Mouse (Mus musculus): Measurements from ENCODE around the gene Lap3. TPM values are rescaled to one million over a fixed set of nuclear protein-coding genes. Genes with fewer than 3 reads are reported as not detected.
A peak's percentile ranks its signal among the peaks of the same experiment; 100 is the strongest.

Gene Lap3
- polyA plus RNA-seq, 1 experiment from 2014 or later = 85.8 TPM

DNA sequence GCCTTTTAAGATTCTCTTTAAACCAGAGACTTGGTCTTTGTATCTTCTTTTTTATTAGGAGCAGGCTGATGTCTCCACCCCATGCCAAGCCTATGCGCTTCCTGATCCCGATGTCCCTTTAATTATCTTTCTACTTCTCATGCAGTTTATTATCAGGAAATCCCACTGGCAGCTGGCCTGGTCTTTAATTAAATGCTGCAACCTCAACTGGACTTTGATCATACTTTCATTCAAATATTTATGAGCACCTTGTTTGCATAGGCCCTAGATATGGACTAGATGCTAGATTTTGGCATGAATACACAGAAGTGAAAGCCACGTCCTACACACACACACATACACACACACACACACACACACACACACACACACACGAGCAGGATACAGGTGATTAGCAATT lies 1.4 kb upstream of the Lap3 start:
- H3K4me1 ChIP-seq (ENCODE audit: control insufficient read depth, insufficient read depth, low read length) = peaks cover 7% of the 10 kb centered on the region
- H3K36me3 ChIP-seq (ENCODE audit: control insufficient read depth, insufficient read depth, low read length) = no peaks in the 10 kb centered on the region
- H3K9me3 ChIP-seq (ENCODE audit: control insufficient read depth, low read length) = no peaks in the 10 kb centered on the region
- 67% methylated on average over 4 of the region's 4 CpGs for WGBS
- no peak overlapping the region for H3K4me2 ChIP-seq
- no peak for DNase-seq (ENCODE audit: low spot score, missing footprints)
- H3K27me3 ChIP-seq (ENCODE audit: control insufficient read depth, insufficient read depth, low read length) = no peaks in the 10 kb centered on the region
- H3K9ac ChIP-seq (ENCODE audit: low read length) = no peak overlapping the region
- no peak for ATAC-seq (ENCODE audit: low FRiP score)
- H3K4me3 ChIP-seq (ENCODE audit: low read depth, low read length) = no peak overlapping the region
- no peak overlapping the region for H3K27ac ChIP-seq (ENCODE audit: low read depth, low read length)

DNA sequence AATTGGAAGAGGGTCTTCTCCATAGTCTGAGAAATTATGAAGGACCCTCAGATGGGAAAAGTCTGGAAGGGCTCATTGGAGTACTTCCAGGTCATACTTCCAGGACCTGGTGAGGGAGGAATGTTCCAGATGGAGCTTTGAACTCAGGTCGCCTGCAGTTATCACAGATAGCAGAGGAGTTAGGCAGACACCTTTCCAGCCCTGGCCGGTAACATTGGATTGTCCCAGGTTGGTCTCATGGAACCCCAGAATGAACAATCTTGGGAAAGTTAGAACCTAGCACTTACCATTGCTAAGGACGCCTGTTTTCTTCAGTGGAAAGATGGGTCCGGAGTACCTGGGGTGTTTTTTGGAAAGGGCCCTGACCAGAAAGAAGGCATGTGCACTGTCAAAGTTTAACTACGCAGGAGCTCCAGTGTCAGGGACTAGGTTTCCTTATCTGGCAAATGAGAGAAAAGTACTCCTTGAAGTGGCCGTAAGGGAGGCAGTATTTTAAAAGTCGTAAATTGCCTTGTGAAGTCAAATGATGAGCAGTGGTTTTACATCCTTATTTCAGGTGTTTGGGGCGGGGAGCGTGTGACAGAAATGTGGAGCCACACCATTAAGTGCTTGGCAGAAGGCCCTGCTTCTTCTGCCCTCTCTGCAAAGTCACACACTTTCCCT lies 1.1 kb downstream of the Lap3 start:
- ATAC-seq (ENCODE audit: low FRiP score) (no peak), DNase-seq (ENCODE audit: low spot score, missing footprints) (no peak)
- Histone ChIP-seq H3K9me3 (ENCODE audit: control insufficient read depth, low read length) (no peaks in the 10 kb centered on the region), H3K4me2 (peak overlapping the region; percentile 82), H3K27me3 (ENCODE audit: control insufficient read depth, insufficient read depth, low read length) (no peaks in the 10 kb centered on the region), H3K36me3 (ENCODE audit: control insufficient read depth, insufficient read depth, low read length) (peaks cover 6% of the 10 kb centered on the region; the same call in 1 of the 2 replicates), H3K27ac (ENCODE audit: low read depth, low read length) (no peak overlapping the region), H3K4me1 (ENCODE audit: control insufficient read depth, insufficient read depth, low read length) (peaks cover 7% of the 10 kb centered on the region), H3K4me3 (ENCODE audit: low read depth, low read length) (peak overlapping the region; percentile 48), H3K9ac (ENCODE audit: low read length) (peak overlapping the region; percentile 73)
- 68% methylated on average over 9 of the region's 9 CpGs for WGBS

GRCm38 (mm10) chr5:45495429-45495975 lies 2.3 kb downstream of the Lap3 start:
- Histone ChIP-seq H3K27me3 (ENCODE audit: control insufficient read depth, insufficient read depth, low read length) (no peaks in the 10 kb centered on the region), H3K9me3 (ENCODE audit: control insufficient read depth, low read length) (no peaks in the 10 kb centered on the region), H3K27ac (ENCODE audit: low read depth, low read length) (no peak overlapping the region), H3K4me3 (ENCODE audit: low read depth, low read length) (no peak overlapping the region), H3K9ac (ENCODE audit: low read length) (no peak overlapping the region), H3K4me2 (no peak overlapping the region), H3K36me3 (ENCODE audit: control insufficient read depth, insufficient read depth, low read length) (peaks cover 8% of the 10 kb centered on the region; the same call in 1 of the 2 replicates), H3K4me1 (ENCODE audit: control insufficient read depth, insufficient read depth, low read length) (peaks cover 7% of the 10 kb centered on the region)
- DNase-seq (ENCODE audit: low spot score, missing footprints) (no peak), ATAC-seq (ENCODE audit: low FRiP score) (no peak)
- 79% methylated on average over 3 of the region's 3 CpGs for WGBS

DNA sequence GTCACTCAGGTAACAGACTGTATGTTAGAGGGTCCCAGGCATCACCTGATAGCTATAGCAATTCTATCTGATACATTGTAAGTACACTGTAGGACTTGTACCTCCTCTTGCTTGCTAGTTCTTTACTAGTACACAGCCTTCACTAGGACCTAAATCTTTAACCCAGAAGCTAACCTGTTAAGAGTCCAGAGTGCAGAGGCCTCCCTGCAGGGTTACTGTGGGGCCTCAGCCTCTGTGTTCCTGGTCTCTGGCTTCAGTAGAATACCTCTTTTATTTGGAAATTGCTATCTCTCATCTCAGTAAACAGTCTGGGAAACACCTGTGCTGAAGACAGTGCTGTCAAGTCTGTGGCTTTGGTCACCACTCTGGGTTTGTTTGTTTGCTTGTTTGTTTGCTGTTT lies 2.9 kb downstream of the Lap3 start:
- Histone ChIP-seq H3K4me3 (ENCODE audit: low read depth, low read length) (no peak overlapping the region), H3K9me3 (ENCODE audit: control insufficient read depth, low read length) (no peaks in the 10 kb centered on the region), H3K36me3 (ENCODE audit: control insufficient read depth, insufficient read depth, low read length) (peaks cover 8% of the 10 kb centered on the region; the same call in 1 of the 2 replicates), H3K27me3 (ENCODE audit: control insufficient read depth, insufficient read depth, low read length) (no peaks in the 10 kb centered on the region), H3K4me1 (ENCODE audit: control insufficient read depth, insufficient read depth, low read length) (peaks cover 7% of the 10 kb centered on the region), H3K27ac (ENCODE audit: low read depth, low read length) (no peak overlapping the region), H3K4me2 (no peak overlapping the region), H3K9ac (ENCODE audit: low read length) (no peak overlapping the region)
- DNase-seq (ENCODE audit: low spot score, missing footprints) = no peak
- ATAC-seq (ENCODE audit: low FRiP score) = no peak

DNA sequence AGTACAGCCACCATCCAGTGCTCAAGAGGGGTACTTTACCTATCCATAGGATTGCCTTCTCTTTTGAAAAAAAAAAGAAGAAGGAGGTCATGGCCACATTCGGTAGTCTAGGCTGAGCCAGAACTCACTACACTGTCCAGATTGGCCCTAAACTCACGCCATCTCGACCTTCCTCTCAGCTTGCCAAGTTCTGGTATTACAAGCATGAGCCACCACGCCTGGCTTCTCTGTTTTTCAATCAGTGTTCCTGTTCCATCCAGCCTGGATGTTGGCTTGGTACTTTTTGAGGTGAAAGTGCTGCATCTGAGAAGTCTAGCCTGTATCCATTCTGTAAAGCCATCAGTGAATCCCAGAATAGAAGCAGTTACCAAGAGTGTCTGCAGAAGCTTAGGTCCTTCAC lies 3.3 kb downstream of the Lap3 start:
- WGBS = 89% methylated on average over 4 of the region's 4 CpGs
- H3K36me3 ChIP-seq (ENCODE audit: control insufficient read depth, insufficient read depth, low read length) = peaks cover 8% of the 10 kb centered on the region; the same call in 1 of the 2 replicates
- no peak overlapping the region for H3K27ac ChIP-seq (ENCODE audit: low read depth, low read length)
- ATAC-seq (ENCODE audit: low FRiP score) = no peak
- H3K27me3 ChIP-seq (ENCODE audit: control insufficient read depth, insufficient read depth, low read length) = no peaks in the 10 kb centered on the region
- no peaks in the 10 kb centered on the region for H3K9me3 ChIP-seq (ENCODE audit: control insufficient read depth, low read length)
- no peak for DNase-seq (ENCODE audit: low spot score, missing footprints)
- H3K9ac ChIP-seq (ENCODE audit: low read length) = no peak overlapping the region
- H3K4me1 ChIP-seq (ENCODE audit: control insufficient read depth, insufficient read depth, low read length) = peaks cover 7% of the 10 kb centered on the region
- H3K4me2 ChIP-seq = no peak overlapping the region
- no peak overlapping the region for H3K4me3 ChIP-seq (ENCODE audit: low read depth, low read length)

GRCm38 (mm10) chr5:45496930-45497550 lies 3.9 kb downstream of the Lap3 start:
- DNase-seq (ENCODE audit: low spot score, missing footprints) = no peak
- Histone ChIP-seq H3K27ac (ENCODE audit: low read depth, low read length) (no peak overlapping the region), H3K4me3 (ENCODE audit: low read depth, low read length) (no peak overlapping the region), H3K9me3 (ENCODE audit: control insufficient read depth, low read length) (no peaks in the 10 kb centered on the region), H3K36me3 (ENCODE audit: control insufficient read depth, insufficient read depth, low read length) (peaks cover 11% of the 10 kb centered on the region; the same call in 1 of the 2 replicates), H3K9ac (ENCODE audit: low read length) (no peak overlapping the region), H3K4me1 (ENCODE audit: control insufficient read depth, insufficient read depth, low read length) (peaks cover 7% of the 10 kb centered on the region), H3K4me2 (no peak overlapping the region), H3K27me3 (ENCODE audit: control insufficient read depth, insufficient read depth, low read length) (no peaks in the 10 kb centered on the region)
- 90% methylated on average over 12 of the region's 12 CpGs for WGBS
- ATAC-seq (ENCODE audit: low FRiP score) = no peak

DNA sequence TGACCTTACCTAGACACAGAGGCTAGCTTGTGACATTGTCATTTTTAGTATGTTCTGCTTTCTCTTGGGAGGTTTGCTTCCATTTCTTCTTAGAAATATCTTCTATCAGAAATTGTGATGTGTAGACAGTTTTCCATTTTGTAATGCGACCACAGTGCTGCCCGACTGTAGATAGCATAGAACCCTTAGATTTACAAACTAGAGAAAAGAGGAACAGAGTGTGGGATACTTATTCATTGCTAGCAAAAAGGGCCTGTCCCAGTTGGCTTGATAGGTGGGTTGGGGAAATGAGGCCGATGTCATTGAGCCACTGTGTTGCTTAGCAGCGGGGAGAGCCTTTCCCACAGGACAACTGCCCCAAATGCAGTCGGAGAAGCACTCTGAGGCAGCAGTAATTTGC lies 4.4 kb downstream of the Lap3 start:
- Histone ChIP-seq H3K9me3 (ENCODE audit: control insufficient read depth, low read length) (no peaks in the 10 kb centered on the region), H3K36me3 (ENCODE audit: control insufficient read depth, insufficient read depth, low read length) (peaks cover 11% of the 10 kb centered on the region; the same call in 1 of the 2 replicates), H3K4me2 (no peak overlapping the region), H3K27me3 (ENCODE audit: control insufficient read depth, insufficient read depth, low read length) (no peaks in the 10 kb centered on the region), H3K4me3 (ENCODE audit: low read depth, low read length) (no peak overlapping the region), H3K9ac (ENCODE audit: low read length) (no peak overlapping the region), H3K27ac (ENCODE audit: low read depth, low read length) (no peak overlapping the region), H3K4me1 (ENCODE audit: control insufficient read depth, insufficient read depth, low read length) (peaks cover 7% of the 10 kb centered on the region)
- DNase-seq (ENCODE audit: low spot score, missing footprints) (no peak), ATAC-seq (ENCODE audit: low FRiP score) (no peak)
- WGBS = 92% methylated on average over 5 of the region's 5 CpGs

DNA sequence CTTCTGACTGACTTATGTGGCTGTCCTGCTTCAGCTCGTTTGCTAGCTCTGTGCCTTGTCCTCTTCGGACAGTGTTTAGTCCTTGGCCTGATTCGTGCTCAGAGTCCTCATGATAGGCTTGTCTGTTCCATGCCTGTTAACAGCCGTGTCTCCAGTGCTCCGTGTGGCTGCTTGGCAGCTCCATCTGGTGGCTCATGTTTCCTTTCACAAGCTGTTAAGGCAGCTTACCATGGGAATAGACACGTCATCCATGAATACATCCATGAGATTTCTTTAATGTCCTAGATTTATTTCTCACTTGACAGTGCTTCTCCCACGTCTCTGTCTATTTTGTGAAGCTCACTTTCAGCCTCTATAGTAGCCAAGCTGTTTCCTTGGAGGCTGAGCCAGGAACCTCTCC lies 16.9 kb downstream of the Lap3 start:
- H3K36me3 ChIP-seq (ENCODE audit: control insufficient read depth, insufficient read depth, low read length) = peaks cover 11% of the 10 kb centered on the region
- no peak for ATAC-seq (ENCODE audit: low FRiP score)

DNA sequence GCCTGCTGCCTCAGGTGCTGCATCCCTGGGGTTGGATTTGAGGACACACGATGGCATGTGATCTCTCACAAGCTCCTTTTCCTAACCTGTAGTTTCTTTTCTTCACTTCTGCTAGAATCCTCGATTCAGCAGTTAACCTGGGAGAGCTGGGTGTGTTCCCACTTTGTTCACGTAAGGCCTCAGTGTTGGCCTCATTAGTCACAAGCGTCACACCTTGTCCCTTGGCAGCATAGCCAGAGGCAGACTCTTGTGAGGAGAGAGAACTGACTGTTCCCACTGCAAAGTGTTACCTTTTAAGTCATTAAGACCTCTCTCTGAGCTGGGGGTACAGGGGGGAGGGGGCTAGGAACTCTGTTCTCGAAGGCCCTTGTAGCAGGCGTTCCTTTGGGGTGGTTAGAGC lies 19.7 kb downstream of the Lap3 start:
- ATAC-seq (ENCODE audit: low FRiP score) = no peak
- Histone ChIP-seq H3K9ac (ENCODE audit: low read length) (no peak overlapping the region), H3K4me3 (ENCODE audit: low read depth, low read length) (no peak overlapping the region), H3K4me2 (no peak overlapping the region), H3K27ac (ENCODE audit: low read depth, low read length) (no peak overlapping the region), H3K4me1 (ENCODE audit: control insufficient read depth, insufficient read depth, low read length) (no peaks in the 10 kb centered on the region), H3K9me3 (ENCODE audit: control insufficient read depth, low read length) (no peaks in the 10 kb centered on the region), H3K27me3 (ENCODE audit: control insufficient read depth, insufficient read depth, low read length) (no peaks in the 10 kb centered on the region), H3K36me3 (ENCODE audit: control insufficient read depth, insufficient read depth, low read length) (no peaks in the 10 kb centered on the region)
- no peak for DNase-seq (ENCODE audit: low spot score, missing footprints)
- 94% methylated on average over 6 of the region's 6 CpGs for WGBS

More for the DNA sequence above, 16.9 kb downstream of the Lap3 start:
- Histone ChIP-seq H3K4me2 (no peak overlapping the region), H3K9me3 (ENCODE audit: control insufficient read depth, low read length) (no peaks in the 10 kb centered on the region), H3K27me3 (ENCODE audit: control insufficient read depth, insufficient read depth, low read length) (no peaks in the 10 kb centered on the region), H3K4me1 (ENCODE audit: control insufficient read depth, insufficient read depth, low read length) (no peaks in the 10 kb centered on the region), H3K4me3 (ENCODE audit: low read depth, low read length) (no peak overlapping the region), H3K27ac (ENCODE audit: low read depth, low read length) (no peak overlapping the region), H3K9ac (ENCODE audit: low read length) (no peak overlapping the region)
- WGBS = 87% methylated on average over 7 of the region's 7 CpGs
- DNase-seq (ENCODE audit: low spot score, missing footprints) = no peak

Measured in midbrain, embryonic 11.5 days (tissue).